Mouse (Mus musculus) neutrophil, adult 5-6 weeks (primary cell): Measurements from ENCODE around the gene Rgs3. TPM values are rescaled to one million over a fixed set of nuclear protein-coding genes. Genes with fewer than 3 reads are reported as not detected.

Experiments used
- ATAC-seq: fragments of 151-379, 151-347 bp; 2 replicates; pipeline ENCODE4 v1.8.0; 2017; ENCODE audit warnings: mild to moderate bottlenecking, moderate TSS enrichment; ENCODE audit not compliant: insufficient number of reproducible peaks, poor library complexity, low FRiP score, severe bottlenecking; ENCODE audit errors: extremely low read depth
- total RNA-seq: library from RNA; stranded (forward); fragments of 200-1000 nt; gene quantifications from 2 replicates; pipeline ENCODE4 v1.2.3, GENCODE M21; 2017

Gene Rgs3
- total RNA-seq, 1 experiment from 2014 or later = 166 TPM

DNA sequence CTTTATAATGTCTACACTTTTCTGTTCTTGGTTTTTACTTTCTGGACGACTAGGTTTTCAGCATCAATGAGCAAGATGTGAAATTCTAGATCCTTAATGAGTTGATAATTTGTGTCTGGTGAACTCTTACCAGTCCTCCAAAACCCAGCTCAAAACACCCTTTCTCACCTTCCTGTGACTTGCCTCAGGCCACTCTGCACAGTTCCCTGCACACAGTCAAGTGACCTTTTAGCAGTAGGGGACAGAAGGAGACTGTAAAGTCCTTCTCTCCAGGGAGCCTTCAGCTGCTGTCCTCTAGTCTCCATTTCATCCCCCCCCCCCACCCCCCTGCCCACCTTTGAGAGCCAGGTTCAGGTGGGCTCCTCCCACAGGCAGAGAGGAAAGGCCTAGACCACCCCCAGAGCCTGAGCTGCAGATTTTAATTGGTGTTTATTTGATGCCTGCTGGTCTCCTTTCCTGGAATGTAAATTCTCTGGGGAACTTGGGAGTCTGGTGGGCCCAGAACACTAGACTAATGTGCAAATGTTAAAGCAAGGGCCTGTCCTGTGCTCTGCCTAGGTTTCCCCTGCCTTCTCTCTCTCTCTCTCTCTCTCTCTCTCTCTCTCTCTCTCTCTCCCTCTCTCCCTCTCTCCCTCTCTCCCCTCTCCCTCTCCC, 185.5 kb downstream of the Rgs3 start:
- ATAC-seq = no peak

Other genes with a start within 250 kb of the Rgs3 start
- 134 and 141 TPM in 2 replicates for gene Fkbp15, start 199.3 kb upstream of the Rgs3 start, total RNA-seq
- gene Slc31a1, start 199.1 kb upstream of the Rgs3 start, total RNA-seq = 8.1 and 8.3 TPM in 2 replicates
- gene Cdc26, start 151.2 kb upstream of the Rgs3 start, total RNA-seq = 44.3 and 44.7 TPM in 2 replicates
- gene Prpf4, start 151.1 kb upstream of the Rgs3 start, total RNA-seq = 13.1 and 15.7 TPM in 2 replicates
- gene Rnf183, start 124.6 kb upstream of the Rgs3 start, total RNA-seq = not detected in 2 replicates
- 0.35 TPM in 1 of 2 replicates, not detected in the other for gene Wdr31, start 89.0 kb upstream of the Rgs3 start, total RNA-seq
- gene Bspry, start 79.8 kb upstream of the Rgs3 start, total RNA-seq = 1.3 and 1.8 TPM in 2 replicates
- not detected in 2 replicates for gene Hdhd3, start 56.4 kb upstream of the Rgs3 start, total RNA-seq
- gene Alad, start 39.9 kb upstream of the Rgs3 start, total RNA-seq = 6.8 and 7.1 TPM in 2 replicates
- gene Pole3, start 34.8 kb upstream of the Rgs3 start, total RNA-seq = 10.7 and 13.1 TPM in 2 replicates
- gene 4933430I17Rik, start 34.5 kb upstream of the Rgs3 start, total RNA-seq = 0.35 TPM in 1 of 2 replicates, not detected in the other